Mouse (Mus musculus): ENCODE measurements around the gene Blvrb.
A peak's percentile ranks its signal among the peaks of the same experiment; 100 is the strongest.

The Blvrb gene

DNA sequence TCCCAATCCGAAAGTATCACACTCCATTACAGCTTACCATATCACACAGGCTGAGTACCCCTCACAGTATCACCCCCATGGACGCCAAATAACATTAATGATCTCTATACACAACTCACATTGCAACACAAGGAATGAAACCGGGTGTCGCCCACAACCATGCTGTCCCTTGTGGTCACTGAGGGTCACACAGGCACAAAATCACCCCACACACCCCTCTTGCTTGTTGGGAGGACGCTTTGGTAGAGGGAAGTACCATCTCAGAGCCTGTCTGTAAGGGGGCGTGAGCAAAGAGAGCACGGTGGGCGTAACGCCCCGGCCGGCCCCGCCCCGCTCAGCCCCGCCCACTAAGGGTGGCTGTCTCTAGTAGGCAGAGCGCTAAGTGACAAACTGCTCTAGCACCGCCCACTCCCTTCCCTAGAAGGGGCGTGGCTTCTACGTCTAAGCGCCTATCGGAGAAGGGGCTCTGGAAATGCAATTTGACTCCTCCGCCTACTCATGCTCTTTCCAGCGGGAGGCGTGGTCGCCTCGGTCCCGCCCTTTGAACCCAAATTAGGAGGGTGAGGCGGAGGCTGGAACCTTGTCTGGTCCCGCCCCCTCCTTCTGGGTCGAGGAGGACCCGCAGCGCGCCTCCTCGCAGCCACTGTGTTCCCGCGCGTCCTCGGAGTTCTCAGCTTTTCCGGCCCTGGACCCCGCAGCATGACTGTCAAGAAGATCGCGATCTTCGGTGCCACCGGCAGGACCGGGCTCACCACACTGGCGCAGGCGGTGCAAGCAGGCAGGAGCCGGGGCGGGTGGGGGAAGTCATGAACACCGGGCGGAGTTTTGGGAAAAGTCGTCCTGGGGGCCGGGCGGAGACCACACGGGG, at the start of gene Blvrb, which contains the start of gene Sptbn4:
Blvrb (plus strand) TSS at position 560 of the 868 bp plus-strand sequence.
Sptbn4 (minus strand) TSS at position 268 of the 868 bp plus-strand sequence.
- DNase-seq = peak; percentile 96 to 99

DNA sequence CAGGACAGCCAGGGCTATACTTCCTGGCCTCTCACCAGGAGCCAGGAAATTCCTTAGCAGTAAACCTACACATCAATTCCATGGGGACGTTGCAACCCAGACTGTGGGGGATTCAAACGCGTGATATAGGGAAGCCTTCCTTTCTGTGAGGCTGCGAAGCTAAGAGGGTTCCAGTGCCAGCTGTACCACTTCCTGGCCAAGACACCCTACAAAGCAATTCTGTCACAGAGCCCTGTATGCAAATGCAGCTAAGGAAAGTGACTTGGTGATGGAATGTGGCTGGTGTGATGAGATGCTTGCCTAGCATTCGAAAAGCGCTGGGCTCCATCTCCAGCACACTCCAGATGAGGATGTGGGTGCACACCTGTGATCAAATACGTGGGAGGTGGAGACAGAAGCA, 47.2 kb upstream of the Blvrb start:
- no peak for DNase-seq

GRCm38 (mm10) chr7:27402675-27403074, 45.1 kb upstream of the Blvrb start:
- peak; percentile 10 to 56 for DNase-seq

- no peak for DNase-seq
These were observed 43.4 kb upstream of the Blvrb start for GRCm38 (mm10) chr7:27404203-27404942.

DNA sequence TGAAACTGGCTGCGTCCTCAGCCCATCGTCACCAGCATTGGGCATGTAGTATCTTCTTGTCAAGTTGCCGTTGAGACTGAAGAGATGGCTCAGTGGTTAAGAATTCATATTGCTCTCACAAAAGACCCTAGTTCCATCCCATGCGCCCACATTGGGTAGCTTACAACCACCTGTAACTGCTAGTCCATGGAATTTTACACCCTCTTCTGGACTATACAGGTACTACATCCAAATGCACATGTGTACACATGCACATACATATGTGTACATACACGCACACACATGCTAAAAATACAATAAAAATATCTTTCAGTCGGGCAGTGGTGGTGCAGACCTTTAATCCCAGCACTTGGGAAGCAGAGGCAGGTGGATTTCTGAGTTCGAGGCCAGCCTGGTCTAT, 41.3 kb upstream of the Blvrb start:
- DNase-seq = no peak

DNA sequence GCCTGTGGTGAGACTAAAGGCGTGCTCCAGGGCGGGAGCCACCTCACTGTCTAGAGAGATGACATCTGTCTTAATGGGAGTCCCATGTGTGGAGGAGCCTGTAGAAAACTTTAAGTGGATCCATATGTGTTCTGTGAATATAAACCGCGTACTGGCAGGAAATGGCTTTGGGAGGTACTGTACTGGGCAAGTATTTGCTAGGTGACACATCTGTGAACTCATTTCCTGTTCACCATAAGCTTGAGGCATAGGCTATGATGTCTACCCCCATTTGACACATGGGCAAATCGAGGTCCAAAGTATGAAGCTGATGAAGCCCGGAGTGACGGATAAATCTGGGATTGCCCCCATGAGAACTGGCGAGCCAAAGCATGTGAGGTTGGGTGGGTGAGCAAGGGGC, 40.0 kb upstream of the Blvrb start:
- DNase-seq = no peak

- DNase-seq = peak; percentile 26 to 56
These were observed 39.2 kb upstream of the Blvrb start for GRCm38 (mm10) chr7:27408379-27409176.

GRCm38 (mm10) chr7:27417151-27417550, 30.6 kb upstream of the Blvrb start:
- no peak for DNase-seq

- DNase-seq = no peak
These were observed 28.7 kb upstream of the Blvrb start for GRCm38 (mm10) chr7:27419101-27419500.

DNA sequence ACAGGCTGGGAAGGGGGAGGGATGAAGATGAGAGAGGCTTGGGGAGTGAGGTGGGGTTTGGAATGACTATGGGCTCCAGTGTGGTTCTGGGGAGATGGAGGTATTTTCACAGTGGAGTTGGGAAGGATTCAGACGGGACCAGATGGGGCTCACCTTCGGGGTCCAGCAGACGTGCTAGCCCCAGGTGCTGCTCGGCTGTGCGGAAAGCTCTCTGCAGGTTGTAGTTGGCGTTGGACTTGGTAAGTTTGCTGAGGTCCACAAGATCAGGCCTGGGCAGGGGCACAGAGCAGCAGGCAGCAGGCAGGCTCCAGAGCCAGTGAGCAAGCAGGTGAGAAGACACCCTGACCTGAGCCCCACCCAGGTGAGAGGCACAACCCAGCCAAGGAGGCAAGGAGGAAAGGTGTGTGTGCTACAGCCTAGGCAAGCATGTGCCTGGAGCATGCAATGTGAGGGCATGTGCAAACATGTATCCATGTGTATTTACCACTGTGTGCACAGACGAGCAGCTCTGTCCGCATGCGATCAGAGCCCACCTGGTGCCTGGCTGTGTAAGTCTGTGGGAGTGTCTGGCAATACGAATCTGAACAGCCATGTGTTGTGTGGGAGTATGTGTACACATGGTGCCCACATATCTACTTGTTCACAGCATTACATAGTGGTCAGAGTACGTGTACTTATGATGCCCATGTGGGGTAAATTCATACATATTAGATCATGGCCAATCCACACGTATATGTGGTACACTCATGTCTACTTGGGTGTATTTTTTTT, 24.0 kb upstream of the Blvrb start:
- DNase-seq = no peak

- DNase-seq = no peak
These were observed 20.4 kb upstream of the Blvrb start for GRCm38 (mm10) chr7:27427387-27427786.

DNA sequence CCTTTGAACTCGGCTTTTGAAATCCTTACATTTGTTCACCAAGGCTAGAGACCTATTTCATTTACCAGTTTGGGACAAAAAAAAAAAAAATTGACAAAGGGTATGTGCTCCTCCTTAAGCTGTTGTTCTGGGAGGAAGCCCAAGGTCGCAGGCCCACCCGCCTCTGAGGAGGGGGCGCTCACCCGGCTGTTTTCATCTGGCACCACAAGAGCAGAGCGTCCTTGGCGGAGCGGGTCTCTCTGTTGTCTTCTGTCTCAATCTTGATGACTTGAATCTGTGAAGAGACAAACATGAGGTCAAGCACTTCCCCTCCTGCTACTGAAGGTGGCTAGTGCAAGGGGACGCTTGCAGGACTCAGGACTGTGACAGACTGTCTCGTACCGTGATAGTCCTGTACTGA, 19.8 kb upstream of the Blvrb start:
- no peak for DNase-seq

DNA sequence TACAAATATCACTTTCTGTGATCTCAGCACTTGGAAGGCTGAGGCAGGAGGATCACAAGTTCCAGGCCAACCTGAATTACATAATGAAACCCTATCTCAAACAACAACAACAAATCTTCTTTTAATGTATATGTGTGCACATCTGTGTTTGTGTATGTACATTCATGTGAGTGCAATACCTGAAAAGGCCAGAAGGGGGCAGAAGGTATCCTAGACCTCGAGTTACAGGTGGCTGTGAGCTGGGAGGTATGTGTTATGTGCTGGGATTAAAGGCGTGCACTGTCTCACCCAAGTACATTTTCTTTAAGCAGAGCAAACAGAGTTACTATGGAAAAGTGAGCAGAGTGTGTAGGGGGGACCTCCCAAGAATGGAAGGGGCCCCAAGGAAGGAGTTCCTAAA, 18.6 kb upstream of the Blvrb start:
- DNase-seq = no peak

DNA sequence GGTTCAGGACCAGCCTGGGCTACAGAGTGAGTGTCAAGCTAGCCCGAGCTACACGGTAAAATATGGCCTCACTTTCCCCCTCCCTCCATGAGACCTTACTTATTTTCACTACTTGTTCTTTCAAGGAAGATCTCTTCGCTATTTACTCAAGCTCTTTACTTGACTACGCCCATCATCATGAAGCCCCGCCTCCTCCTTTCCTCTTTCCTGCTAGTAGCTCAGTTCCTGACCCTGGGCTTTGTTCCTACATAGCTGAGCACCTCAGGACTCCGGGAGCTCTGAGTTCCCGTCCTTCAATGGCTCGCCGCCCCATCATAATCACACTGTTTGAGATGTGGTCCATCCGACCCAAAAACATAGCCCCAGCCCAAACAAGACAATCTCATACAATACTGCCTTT, 14.4 kb upstream of the Blvrb start:
- DNase-seq = no peak

- DNase-seq = no peak
These were observed 14.0 kb upstream of the Blvrb start for GRCm38 (mm10) chr7:27433794-27434193.

- peak in 1 of 2 experiments; percentile 45 for DNase-seq
These were observed 10.2 kb upstream of the Blvrb start for GRCm38 (mm10) chr7:27437544-27437943.

DNA sequence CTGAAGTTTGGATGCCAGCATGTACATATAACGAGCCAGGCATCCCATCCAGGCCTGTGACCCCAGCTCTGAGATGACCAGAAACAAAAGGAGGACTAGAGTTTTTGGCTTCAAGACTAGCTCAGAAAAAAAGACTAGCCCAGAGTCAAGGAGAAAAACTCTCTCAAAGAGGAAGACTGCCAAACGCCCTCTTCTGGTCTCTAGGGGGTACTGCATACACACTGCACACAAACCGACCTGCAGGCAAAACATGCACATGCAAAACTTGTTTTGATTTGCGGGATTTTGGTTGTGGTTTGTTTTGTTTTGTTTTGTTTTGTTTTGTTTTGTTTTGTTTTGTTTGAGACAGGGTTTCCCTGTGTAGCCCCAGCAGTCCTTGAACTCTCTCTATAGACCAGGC, 7.8 kb upstream of the Blvrb start:
- no peak for DNase-seq

DNA sequence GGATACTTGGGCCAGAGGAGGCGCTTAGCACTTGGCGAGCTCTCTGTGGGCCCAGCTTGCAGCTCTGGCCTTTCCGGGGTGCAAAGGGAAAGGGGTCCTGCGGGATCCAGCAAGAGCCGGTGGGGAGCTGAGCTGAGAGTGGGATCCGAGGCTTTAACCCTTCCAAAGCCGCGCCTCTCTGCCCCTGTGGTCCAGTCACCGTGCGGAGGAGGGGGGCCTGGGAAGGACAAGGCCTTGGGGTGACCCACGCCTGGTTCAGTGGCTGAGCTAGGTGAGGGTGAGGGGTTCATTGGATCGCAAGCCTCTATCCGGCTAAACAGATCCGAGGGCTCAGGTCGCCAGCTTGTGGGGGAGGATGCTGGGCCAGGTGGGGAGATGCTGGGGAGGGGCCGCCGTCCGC, 1.7 kb upstream of the Blvrb start:
- no peak for DNase-seq

- DNase-seq = peak in 1 of 2 experiments; percentile 20
These were observed 1.0 kb upstream of the Blvrb start for GRCm38 (mm10) chr7:27446521-27447418.

GRCm38 (mm10) chr7:27448421-27449206, 836 bp downstream of the Blvrb start:
- DNase-seq = peak; percentile 18 to 24

Measured in spleen, adult 18-20 months (tissue).